Mouse (Mus musculus) olfactory bulb, adult 2 months (tissue): ENCODE results near the gene Arap2.

Source experiments
- CTCF ChIP-seq: fragments of 200-500 bp; IDR thresholded peaks from 2 replicates; pipeline ENCODE4 v1.5.1; 2012; ENCODE audit warnings: low read depth, mild to moderate bottlenecking, low read length, moderate library complexity; ENCODE audit not compliant: insufficient read depth
- POLR2A ChIP-seq: fragments of 200-500 bp; IDR thresholded peaks from 2 replicates; pipeline ENCODE4 v1.6.1; 2012; ENCODE audit warnings: mild to moderate bottlenecking, low read depth, low read length, moderate library complexity; ENCODE audit not compliant: insufficient read depth

- TF ChIP-seq CTCF (no peak), POLR2A (no peak)
Measured at GRCm38 (mm10) chr5:62611990-62612389, 154.0 kb downstream of the Arap2 start.
